Mouse (Mus musculus): ENCODE measurements around the gene St8sia6. TPM values are rescaled to one million over a fixed set of nuclear protein-coding genes. Genes with fewer than 3 reads are reported as not detected.

St8sia6 gene
- polyA plus RNA-seq, 1 experiment from 2014 or later: 0.46 TPM

GRCm38 (mm10) chr2:13760366-13760765 lies 33.5 kb downstream of the St8sia6 start:
- DNase-seq (ENCODE audit: low read depth, low spot score): no peak
- ChIA-PET POLR2A (no interaction called here), CTCF (no interaction called here)
- in situ Hi-C loops (cut with MboI; ENCODE audit: low pct_unique_long_range_greater_than_20kb): no loop called here
- ATAC-seq: no peak
- H3K27me3 ChIP-seq: no peaks in the 10 kb centered on the region
- TF ChIP-seq CTCF (IDR thresholded peaks at IDR 0.05): no peak

DNA sequence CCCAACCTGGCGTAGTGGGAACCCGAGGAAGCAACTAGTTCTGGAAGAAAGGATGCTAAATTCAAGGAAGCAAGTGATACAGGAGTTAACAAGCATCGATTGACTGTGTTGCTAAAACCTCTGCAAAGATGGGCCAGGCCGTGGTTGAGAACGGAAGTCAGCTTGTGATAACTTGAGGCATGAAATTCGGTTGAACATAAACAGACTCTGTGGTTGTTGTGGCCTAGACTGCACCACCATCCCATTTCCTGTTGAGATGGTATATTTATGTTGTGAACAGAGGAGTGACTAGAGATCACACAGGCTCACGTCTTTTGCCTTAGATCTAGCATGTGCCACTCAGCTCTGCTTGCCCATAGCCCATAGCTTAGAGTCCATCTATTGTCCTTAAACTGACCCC lies 36.5 kb downstream of the St8sia6 start:
- in situ Hi-C loops (cut with MboI; ENCODE audit: low pct_unique_long_range_greater_than_20kb): no loop called here
- ATAC-seq (no peak), DNase-seq (ENCODE audit: low read depth, low spot score) (no peak)
- TF ChIP-seq CTCF (IDR thresholded peaks at IDR 0.05): no peak
- H3K27me3 ChIP-seq: no peaks in the 10 kb centered on the region
- ChIA-PET CTCF (interaction anchor here (1.3 kb wide), 1 partner anchor 17 kb away, joined by 3 read pairs; no protein-coding TSS in a partner anchor), POLR2A (no interaction called here)

DNA sequence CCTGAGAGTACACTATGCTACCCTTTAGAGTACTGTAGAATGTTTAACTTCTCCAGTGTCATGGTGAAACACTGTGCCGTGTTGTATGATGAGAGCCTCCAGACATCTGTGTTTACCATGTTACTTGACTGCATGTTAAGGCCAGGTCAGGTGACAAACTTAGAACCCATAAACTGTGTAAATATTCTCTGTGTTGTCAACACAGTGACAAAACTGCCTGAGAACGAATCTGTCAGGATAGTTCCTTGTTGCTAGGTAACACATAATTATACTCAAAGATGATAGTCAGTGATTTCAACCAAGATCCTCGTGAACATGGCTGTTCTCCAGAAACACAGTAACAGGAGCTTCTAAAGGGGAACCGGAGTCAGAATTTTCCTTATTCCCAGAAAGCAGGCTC lies 38.1 kb downstream of the St8sia6 start:
- POLR2A ChIA-PET: no interaction called here
- CTCF ChIA-PET: no interaction called here
- in situ Hi-C loops (cut with MboI; ENCODE audit: low pct_unique_long_range_greater_than_20kb): no loop called here
- no peak for TF ChIP-seq CTCF (IDR thresholded peaks at IDR 0.05)
- DNase-seq (ENCODE audit: low read depth, low spot score) (no peak), ATAC-seq (no peak)
- no peaks in the 10 kb centered on the region for H3K27me3 ChIP-seq

DNA sequence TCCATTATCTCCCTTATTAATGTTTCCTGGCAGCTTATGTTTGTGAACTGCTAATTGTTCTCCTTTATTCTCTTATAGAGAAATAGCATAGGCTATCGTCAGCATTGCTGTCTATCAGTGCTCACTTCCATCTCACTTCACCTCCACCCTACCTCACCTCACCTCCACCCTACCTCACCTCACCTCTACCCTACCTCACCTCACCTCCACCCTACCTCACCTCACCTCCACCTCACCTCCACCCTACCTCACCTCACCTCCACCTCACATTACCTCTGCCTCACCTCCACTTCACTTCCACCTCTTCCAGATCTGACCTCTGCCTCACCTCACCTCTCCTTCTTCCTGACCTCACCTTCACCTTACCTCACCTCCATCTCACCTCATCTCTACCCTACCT lies 42.2 kb downstream of the St8sia6 start:
- ChIA-PET CTCF (no interaction called here), POLR2A (no interaction called here)
- no peaks in the 10 kb centered on the region for H3K27me3 ChIP-seq
- no peak for TF ChIP-seq CTCF (IDR thresholded peaks at IDR 0.05)
- ATAC-seq (no peak), DNase-seq (ENCODE audit: low read depth, low spot score) (no peak)
- in situ Hi-C loops (cut with MboI; ENCODE audit: low pct_unique_long_range_greater_than_20kb): no loop called here

DNA sequence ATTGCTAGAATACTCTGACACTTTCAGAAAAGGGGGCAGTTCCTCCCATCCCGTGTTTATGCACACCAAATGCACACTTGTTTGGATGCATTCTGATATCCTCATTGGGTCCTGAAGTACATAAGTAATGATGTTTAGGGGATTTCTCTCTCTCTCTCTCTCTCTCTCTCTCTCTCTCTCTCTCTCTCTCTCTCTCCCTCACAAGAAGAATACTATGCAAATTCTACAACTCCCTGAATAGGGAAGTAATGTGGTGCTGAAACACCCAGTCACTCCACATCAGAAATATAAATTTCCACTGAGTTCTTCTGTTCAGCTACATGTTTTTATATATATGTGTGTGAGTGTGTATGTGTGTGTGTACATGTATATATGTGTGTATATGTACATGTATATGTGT lies 43.1 kb downstream of the St8sia6 start:
- ChIA-PET CTCF (no interaction called here), POLR2A (no interaction called here)
- H3K27me3 ChIP-seq: no peaks in the 10 kb centered on the region
- TF ChIP-seq CTCF (IDR thresholded peaks at IDR 0.05): no peak
- DNase-seq (ENCODE audit: low read depth, low spot score) (no peak), ATAC-seq (no peak)
- in situ Hi-C loops (cut with MboI; ENCODE audit: low pct_unique_long_range_greater_than_20kb): no loop called here

DNA sequence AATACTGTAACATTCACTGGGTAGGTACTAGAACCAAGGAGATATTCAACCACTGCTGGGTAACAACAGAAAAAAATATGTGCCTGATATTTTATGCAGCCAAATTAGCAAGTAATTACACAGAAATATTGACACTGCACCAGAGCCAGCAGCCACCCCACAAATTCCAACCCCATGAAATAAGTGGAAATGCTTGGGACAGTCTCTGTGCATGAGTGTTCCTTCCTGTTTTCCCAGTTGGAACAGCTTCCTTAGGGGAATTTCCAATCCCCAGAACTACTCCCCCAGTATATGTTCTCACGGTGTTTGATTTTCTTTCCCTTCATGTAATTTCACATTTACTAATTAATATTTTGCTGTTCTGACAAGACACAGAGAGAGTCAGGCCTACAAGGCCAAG lies 43.8 kb downstream of the St8sia6 start:
- peak; percentile 60 for ATAC-seq
- in situ Hi-C loops (cut with MboI; ENCODE audit: low pct_unique_long_range_greater_than_20kb): no loop called here
- POLR2A ChIA-PET: no interaction called here

DNA sequence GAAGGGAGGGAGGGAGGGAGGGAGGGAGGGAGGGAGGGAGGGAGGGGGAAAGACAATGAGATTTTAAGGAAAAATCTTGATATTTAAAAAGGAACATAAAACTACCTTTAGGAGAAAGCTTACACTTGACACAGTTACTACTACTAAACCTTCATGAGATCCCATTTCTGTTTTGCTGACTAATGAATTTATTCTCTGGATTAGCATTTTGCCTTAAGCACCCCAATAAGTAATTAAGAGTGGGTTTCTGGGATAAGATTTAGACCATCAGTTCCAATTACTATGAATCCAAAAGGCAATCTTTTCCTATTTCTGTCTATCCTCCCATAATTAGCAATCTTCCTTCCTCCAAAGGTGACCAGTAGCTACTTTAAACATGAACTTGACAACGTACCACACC lies 44.7 kb downstream of the St8sia6 start:
- POLR2A ChIA-PET: no interaction called here
- TF ChIP-seq CTCF (IDR thresholded peaks at IDR 0.05): no peak
- ATAC-seq (no peak), DNase-seq (ENCODE audit: low read depth, low spot score) (no peak)
- no peaks in the 10 kb centered on the region for H3K27me3 ChIP-seq
- CTCF ChIA-PET: interaction anchor here (1.2 kb wide), 1 partner anchor 18 kb away, joined by 3 read pairs; no protein-coding TSS in a partner anchor
- in situ Hi-C loops (cut with MboI; ENCODE audit: low pct_unique_long_range_greater_than_20kb): no loop called here

More for the DNA sequence above, 43.8 kb downstream of the St8sia6 start:
- CTCF ChIA-PET: no interaction called here
- no peak for DNase-seq (ENCODE audit: low read depth, low spot score)
- no peaks in the 10 kb centered on the region for H3K27me3 ChIP-seq
- TF ChIP-seq CTCF (IDR thresholded peaks at IDR 0.05): no peak

DNA sequence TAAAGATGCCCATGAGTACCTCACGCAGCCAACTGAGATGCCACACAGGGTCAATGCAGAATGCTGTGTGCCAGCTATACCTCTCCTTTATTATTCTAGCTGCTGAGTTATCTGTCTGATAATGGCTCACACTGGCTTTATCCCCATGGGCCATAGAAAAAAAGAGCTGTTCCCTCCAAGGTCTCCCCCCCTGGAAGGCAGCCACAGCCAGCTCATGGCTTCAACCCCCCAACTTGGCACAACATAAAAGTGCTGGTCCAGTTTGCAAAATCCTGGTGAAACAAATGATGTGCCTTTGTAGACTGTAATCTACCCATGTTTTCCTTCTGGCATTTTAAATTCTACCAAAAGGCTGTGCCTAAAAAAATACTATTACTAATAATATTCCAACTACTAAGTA lies 46.3 kb downstream of the St8sia6 start:
- CTCF ChIA-PET: interaction anchor here (1.4 kb wide), 1 partner anchor 9 kb away, joined by 3 read pairs; no protein-coding TSS in a partner anchor
- in situ Hi-C loops (cut with MboI; ENCODE audit: low pct_unique_long_range_greater_than_20kb): no loop called here
- POLR2A ChIA-PET: no interaction called here
- H3K27me3 ChIP-seq: no peaks in the 10 kb centered on the region
- DNase-seq (ENCODE audit: low read depth, low spot score): no peak
- ATAC-seq: no peak
- no peak for TF ChIP-seq CTCF (IDR thresholded peaks at IDR 0.05)

GRCm38 (mm10) chr2:13746023-13746422 lies 47.8 kb downstream of the St8sia6 start:
- no peaks in the 10 kb centered on the region for H3K27me3 ChIP-seq
- DNase-seq (ENCODE audit: low read depth, low spot score) (no peak), ATAC-seq (no peak)
- no peak for TF ChIP-seq CTCF (IDR thresholded peaks at IDR 0.05)
- ChIA-PET CTCF (no interaction called here), POLR2A (no interaction called here)
- in situ Hi-C loops (cut with MboI; ENCODE audit: low pct_unique_long_range_greater_than_20kb): no loop called here

- CTCF ChIA-PET: interaction anchor here (0.8 kb wide), 1 partner anchor 9 kb away, joined by 3 read pairs; no protein-coding TSS in a partner anchor
- no peaks in the 10 kb centered on the region for H3K27me3 ChIP-seq
- in situ Hi-C loops (cut with MboI; ENCODE audit: low pct_unique_long_range_greater_than_20kb): no loop called here
- DNase-seq (ENCODE audit: low read depth, low spot score) (no peak), ATAC-seq (no peak)
- no peak for TF ChIP-seq CTCF (IDR thresholded peaks at IDR 0.05)
- POLR2A ChIA-PET: no interaction called here
These were observed 55.2 kb downstream of the St8sia6 start for GRCm38 (mm10) chr2:13738704-13739103.

DNA sequence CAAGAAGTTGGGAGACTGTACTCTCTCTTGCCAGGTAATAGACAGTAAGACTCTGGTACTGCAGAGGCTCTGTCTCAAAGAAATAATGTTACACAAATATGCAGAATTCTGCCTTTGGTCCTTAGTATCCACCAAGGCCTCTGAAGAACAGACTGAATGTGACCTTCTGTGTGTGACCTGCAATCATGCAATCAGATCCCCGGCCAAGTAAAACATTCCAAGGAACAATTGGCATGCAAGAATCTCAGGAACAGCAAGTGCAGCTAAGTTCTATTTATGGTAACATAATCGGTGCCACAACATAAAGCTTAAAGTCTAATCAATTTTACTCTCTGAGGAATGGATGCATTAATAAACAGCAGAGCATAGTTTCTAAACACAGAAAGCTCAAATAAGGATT lies 66.0 kb downstream of the St8sia6 start:
- H3K27me3 ChIP-seq: no peaks in the 10 kb centered on the region
- DNase-seq (ENCODE audit: low read depth, low spot score): no peak
- peak; percentile 20 for ATAC-seq
- in situ Hi-C loops (cut with MboI; ENCODE audit: low pct_unique_long_range_greater_than_20kb): no loop called here
- ChIA-PET CTCF (interaction anchor here (1.0 to 3.2 kb wide), 4 partner anchors 16 to 128 kb away, joined by 3 to 8 read pairs (median 4); no protein-coding TSS in a partner anchor), POLR2A (interaction anchor here (0.7 kb wide), 1 partner anchor 156 kb away, joined by 4 read pairs; no protein-coding TSS in a partner anchor)
- TF ChIP-seq CTCF (IDR thresholded peaks at IDR 0.05): no peak

DNA sequence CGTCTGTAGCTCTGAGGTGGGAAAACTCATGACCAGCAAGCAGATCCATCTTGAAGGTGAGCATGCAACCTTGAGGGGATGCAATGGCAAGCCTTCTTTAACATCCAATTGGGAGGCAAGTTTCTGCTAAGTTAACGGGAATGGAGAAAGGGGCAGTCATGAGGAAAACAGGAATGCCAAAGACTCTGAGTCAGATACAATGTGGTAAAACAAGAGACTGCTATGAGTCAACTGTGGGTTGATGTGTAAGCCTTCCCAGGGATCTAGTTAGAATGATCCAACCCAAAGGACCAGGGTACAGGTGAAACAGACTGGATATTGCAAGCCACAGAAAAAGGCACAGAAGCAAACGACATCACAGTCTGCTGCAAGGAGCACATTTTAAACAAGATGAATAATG lies 68.3 kb downstream of the St8sia6 start:
- peak; percentile 99 for ATAC-seq
- in situ Hi-C loops (cut with MboI; ENCODE audit: low pct_unique_long_range_greater_than_20kb): no loop called here
- H3K27me3 ChIP-seq: no peaks in the 10 kb centered on the region
- ChIA-PET CTCF (interaction anchor here (1.1 kb wide), 1 partner anchor 11 kb away, joined by 3 read pairs; no protein-coding TSS in a partner anchor), POLR2A (interaction anchor here (0.6 kb wide), 1 partner anchor 61 kb away, joined by 3 read pairs; no protein-coding TSS in a partner anchor)
- peak; percentile 54 for DNase-seq (ENCODE audit: low read depth, low spot score)
- TF ChIP-seq CTCF (IDR thresholded peaks at IDR 0.05): no peak

Measured in Patski (cell line).